Mouse (Mus musculus): ENCODE measurements around the gene Kcne3.

GRCm38 (mm10) chr7:100181614-100182013 is 5.3 kb downstream of the Kcne3 start:
- TF ChIP-seq POLR2A (IDR thresholded peaks at IDR 0.05; ENCODE audit: insufficient read depth, low read depth, low read length), result no peak
- no peak for TF ChIP-seq CTCF (IDR thresholded peaks at IDR 0.05; ENCODE audit: insufficient read depth, low read depth, low read length)

All from olfactory bulb, adult 2 months (tissue).